Mouse (Mus musculus): ENCODE data around the gene Malsu1. TPM values are rescaled to one million over a fixed set of nuclear protein-coding genes. Genes with fewer than 3 reads are reported as not detected.

The Malsu1 gene
- polyA plus RNA-seq, 1 experiment from 2014 or later: 59.8 TPM

Other genes with a start within 250 kb of the Malsu1 start
- gene Tmem176a, start 232.9 kb upstream of the Malsu1 start, polyA plus RNA-seq (2014; fragmentation: Nextera tagmentation; extraction: Ambion mirVana): 101 and 119 TPM in 2 replicates
- gene Tmem176b, start 232.3 kb upstream of the Malsu1 start, polyA plus RNA-seq (2014; fragmentation: Nextera tagmentation; extraction: Ambion mirVana): 274 and 295 TPM in 2 replicates
- gene Aoc1, start 200.9 kb upstream of the Malsu1 start, polyA plus RNA-seq (2014; fragmentation: Nextera tagmentation; extraction: Ambion mirVana): not detected in 2 replicates
- gene 1600015I10Rik, start 143.9 kb upstream of the Malsu1 start, polyA plus RNA-seq (2014; fragmentation: Nextera tagmentation; extraction: Ambion mirVana): 0.11 TPM in 1 of 2 replicates, not detected in the other
- gene Doxl2, start 98.8 kb upstream of the Malsu1 start, polyA plus RNA-seq (2014; fragmentation: Nextera tagmentation; extraction: Ambion mirVana): not detected in 2 replicates
- gene Svs1, start 86.9 kb upstream of the Malsu1 start, polyA plus RNA-seq (2014; fragmentation: Nextera tagmentation; extraction: Ambion mirVana): not detected in 2 replicates
- gene Gpnmb, start 37.2 kb upstream of the Malsu1 start, polyA plus RNA-seq (2014; fragmentation: Nextera tagmentation; extraction: Ambion mirVana): 1.9 and 8.4 TPM in 2 replicates
- gene Igf2bp3, start 141.2 kb downstream of the Malsu1 start, polyA plus RNA-seq (2014; fragmentation: Nextera tagmentation; extraction: Ambion mirVana): 44.2 and 44.7 TPM in 2 replicates
- 30.6 and 36.1 TPM in 2 replicates for gene Tra2a, start 190.2 kb downstream of the Malsu1 start, polyA plus RNA-seq (2014; fragmentation: Nextera tagmentation; extraction: Ambion mirVana)
- 8.6 and 9.6 TPM in 2 replicates for gene Ccdc126, start 245.5 kb downstream of the Malsu1 start, polyA plus RNA-seq (2014; fragmentation: Nextera tagmentation; extraction: Ambion mirVana)